Mouse (Mus musculus) E14TG2a.4 (cell line): ENCODE results near the gene Gpha2.

ENCODE experiments used
- CTCF ChIP-seq: conservative IDR thresholded peaks from 2 replicates; pipeline ENCODE4 v1.5.1; 2014; ENCODE audit warnings: low read length
- NANOG ChIP-seq: IDR thresholded peaks from 2 replicates; pipeline ENCODE4 v1.6.1; 2014; ENCODE audit warnings: borderline replicate concordance, low read length, mixed read lengths
- POU5F1 ChIP-seq: IDR thresholded peaks from 2 replicates; pipeline ENCODE4 v1.6.1; 2014; ENCODE audit warnings: low read length, borderline replicate concordance

DNA sequence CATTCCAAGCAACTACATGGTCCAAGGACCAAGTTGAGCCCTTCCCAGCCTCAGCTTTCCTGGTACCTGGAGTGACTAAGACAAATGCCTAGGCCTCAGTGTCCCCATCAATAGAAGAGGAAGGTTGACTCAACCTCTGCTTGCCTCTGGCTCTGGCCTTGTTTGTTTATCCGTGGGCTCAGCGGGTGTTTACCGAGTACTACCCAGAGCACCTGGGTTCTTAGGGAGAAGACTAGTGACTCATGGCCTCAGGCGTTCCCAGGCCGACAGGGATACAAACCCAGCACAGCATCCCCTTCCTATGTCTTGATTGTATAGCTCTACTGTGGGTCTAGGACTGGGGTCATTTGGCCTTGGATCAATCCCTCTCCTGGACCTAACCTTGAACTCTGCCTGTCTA lies 17.0 kb downstream of the Gpha2 start:
- TF ChIP-seq CTCF (no peak), POU5F1 (no peak), NANOG (no peak)
